Mouse (Mus musculus) megakaryocyte, embryonic 14.5 days (primary cell): ENCODE measurements around the gene Med6.

ENCODE experiments used
- FLI1 ChIP-seq: IDR thresholded peaks from 2 replicates; pipeline ENCODE4 v1.6.1; 2012; ENCODE audit warnings: low read length, inconsistent platforms, mixed read lengths
- GATA1 ChIP-seq: IDR thresholded peaks from 3 replicates; pipeline ENCODE4 v1.6.1; 2012; ENCODE audit warnings: mixed read lengths, low read length, inconsistent platforms, borderline replicate concordance

DNA sequence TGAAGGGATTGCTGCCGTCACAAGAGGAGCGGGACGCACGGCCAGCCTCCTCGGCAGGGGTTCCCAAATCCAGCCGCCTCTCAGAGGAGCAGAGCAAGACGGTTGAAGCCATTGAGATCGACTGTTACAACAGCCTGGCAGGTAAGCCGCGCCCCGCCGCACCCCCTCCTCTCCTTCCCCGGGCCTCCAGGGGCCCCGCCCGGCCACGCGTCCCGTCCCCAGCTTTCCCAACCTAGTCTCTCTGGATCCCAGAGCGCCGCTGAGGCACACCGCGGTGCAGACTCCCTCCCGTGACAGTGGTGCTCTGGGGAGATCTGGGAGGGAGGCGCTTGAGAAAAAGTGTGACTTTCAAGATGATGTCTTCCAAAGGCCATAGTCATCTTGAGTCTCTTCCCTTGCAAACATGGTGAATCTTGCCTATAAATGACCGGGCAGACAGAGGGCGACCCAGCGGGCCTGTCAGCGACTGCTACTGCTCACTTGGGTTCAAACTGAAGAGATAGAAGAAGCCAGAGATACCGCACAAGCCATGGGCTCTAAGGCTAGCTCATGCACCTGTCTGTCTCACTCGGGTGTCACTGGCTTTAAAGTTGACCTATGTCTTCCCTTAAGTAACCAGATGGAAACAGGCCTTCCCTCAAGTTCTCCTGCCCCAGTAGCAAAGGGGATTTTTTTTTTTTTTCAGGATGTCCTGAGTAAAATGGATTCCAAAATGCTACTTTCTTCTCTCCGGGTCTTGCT, 37.0 kb upstream of the Med6 start:
- TF ChIP-seq GATA1: no peak
- TF ChIP-seq FLI1: no peak
